Comparison of ENCODE assay signal across 10 mouse cellular contexts in the genomic region with DNA sequence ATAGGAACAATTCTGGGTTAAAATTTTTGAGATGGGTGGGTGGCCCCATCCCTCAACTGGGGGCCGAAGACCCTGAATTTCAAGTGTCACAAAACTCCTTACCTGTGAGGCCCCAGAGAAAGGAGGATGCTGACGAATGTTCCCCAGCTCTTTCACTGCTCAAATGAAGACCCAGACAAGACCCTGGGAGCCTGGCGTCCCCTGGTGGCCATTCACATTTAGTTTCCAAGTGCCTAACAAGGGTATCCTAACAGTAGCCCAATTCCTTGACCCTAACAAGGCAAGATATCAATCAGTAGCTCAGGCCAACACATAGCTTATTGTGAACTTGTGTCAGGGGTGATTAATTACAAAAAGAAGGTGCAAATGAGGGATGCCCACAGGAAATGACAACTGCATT.
DNase-seq lines count a peak whose midpoint lies in the region; ATAC-seq and TF ChIP-seq lines count a peak whose summit lies in the region.
"Had no signal": no experiment of that assay in that cellular context is flagged by ENCODE, and none has a peak within 500 bp of the region (broad histone marks: within the 10 kb centered on the region; RNA-seq: fewer than 3 reads in every experiment).

No protein-coding gene starts in this region.

- no peak overlapping the region for H3K9ac ChIP-seq in forebrain, embryonic 12.5 days
- no peak overlapping the region for H3K9ac ChIP-seq in neural tube, embryonic 15.5 days (replicated peaks)
- H3K9ac ChIP-seq in lung, embryonic 14.5 days = no peak overlapping the region
- H3K9ac ChIP-seq: heart, embryonic 13.5 days; lung, embryonic 15.5 days had no signal

- H3K36me3 ChIP-seq in forebrain, embryonic 10.5 days (replicated peaks) = no peaks in the 10 kb centered on the region
- no peaks in the 10 kb centered on the region for H3K36me3 ChIP-seq in forebrain, embryonic 12.5 days (replicated peaks)
- no peaks in the 10 kb centered on the region for H3K36me3 ChIP-seq in neural tube, embryonic 15.5 days
- H3K36me3 ChIP-seq in lung, embryonic 14.5 days (ENCODE audit: insufficient read depth) = no peaks in the 10 kb centered on the region
- H3K36me3 ChIP-seq: heart, embryonic 13.5 days; lung, embryonic 15.5 days had no signal

- peaks cover 14% of the 10 kb centered on the region for H3K4me1 ChIP-seq in forebrain, embryonic 10.5 days
- peaks cover 14% of the 10 kb centered on the region for H3K4me1 ChIP-seq in forebrain, embryonic 12.5 days
- peaks cover 8% of the 10 kb centered on the region for H3K4me1 ChIP-seq in neural tube, embryonic 15.5 days
- H3K4me1 ChIP-seq in lung, embryonic 14.5 days (ENCODE audit: insufficient read depth) = no peaks in the 10 kb centered on the region
- H3K4me1 ChIP-seq: heart, embryonic 13.5 days had no signal

- no peaks in the 10 kb centered on the region for H3K27me3 ChIP-seq in forebrain, embryonic 10.5 days (ENCODE audit: poor library complexity, severe bottlenecking)
- H3K27me3 ChIP-seq in forebrain, embryonic 12.5 days = no peaks in the 10 kb centered on the region
- H3K27me3 ChIP-seq in neural tube, embryonic 15.5 days (replicated peaks) = no peaks in the 10 kb centered on the region
- H3K27me3 ChIP-seq in lung, embryonic 14.5 days (ENCODE audit: insufficient read depth, low read length) = no peaks in the 10 kb centered on the region
- H3K27me3 ChIP-seq: heart, embryonic 13.5 days; lung, embryonic 15.5 days had no signal

- no peak for ATAC-seq in forebrain, embryonic 12.5 days (ENCODE audit: low FRiP score)
- ATAC-seq in neural tube, embryonic 15.5 days (ENCODE audit: low FRiP score) = no peak
- ATAC-seq in lung, embryonic 14.5 days (ENCODE audit: insufficient read depth) = no peak

- H3K4me3 ChIP-seq in forebrain, embryonic 10.5 days = no peak overlapping the region
- H3K4me3 ChIP-seq in forebrain, embryonic 12.5 days (replicated peaks) = no peak overlapping the region
- H3K4me3 ChIP-seq in neural tube, embryonic 15.5 days (replicated peaks) = no peak overlapping the region
- no peak overlapping the region for H3K4me3 ChIP-seq in lung, embryonic 14.5 days (ENCODE audit: low read depth, low read length)
- H3K4me3 ChIP-seq: heart, embryonic 13.5 days; lung, embryonic 15.5 days had no signal

- peak; percentile 85 for TF ChIP-seq CTCF in lung, embryonic 14.5 days (IDR thresholded peaks at IDR 0.05; ENCODE audit: low read depth)

- peak; percentile 44 for DNase-seq in forebrain, embryonic 10.5 days (ENCODE audit: extremely low spot score, low spot score)
- peak; percentile 63 for DNase-seq in neural tube, embryonic 10.5 days (ENCODE audit: extremely low spot score, low spot score)
- peak; percentile 44 to 52 for DNase-seq in cerebellum, adult 18-20 months
- DNase-seq in gastrocnemius, postnatal 10 days = peak; percentile 62
- peak; percentile 72 for DNase-seq in lung, embryonic 14.5 days
- no peak for DNase-seq in spleen, postnatal 36 days (ENCODE audit: low spot score in 2 of 2)

- no peak overlapping the region for H3K27ac ChIP-seq in forebrain, embryonic 10.5 days
- no peak overlapping the region for H3K27ac ChIP-seq in forebrain, embryonic 12.5 days
- no peak overlapping the region for H3K27ac ChIP-seq in neural tube, embryonic 15.5 days (replicated peaks)
- H3K27ac ChIP-seq in lung, embryonic 14.5 days (ENCODE audit: low read depth) = no peak overlapping the region
- H3K27ac ChIP-seq: heart, embryonic 13.5 days; lung, embryonic 15.5 days had no signal

- 30% methylated on average over 3 of the region's 3 CpGs for WGBS in forebrain, embryonic 10.5 days
- 27% methylated on average over 3 of the region's 3 CpGs for WGBS in forebrain, embryonic 12.5 days
- 28% methylated on average over 3 of the region's 3 CpGs for WGBS in neural tube, embryonic 15.5 days
- 22% methylated on average over 3 of the region's 3 CpGs for WGBS in lung, embryonic 14.5 days

- no peak overlapping the region for H3K4me2 ChIP-seq in forebrain, embryonic 12.5 days
- H3K4me2 ChIP-seq in neural tube, embryonic 15.5 days = no peak overlapping the region
- no peak overlapping the region for H3K4me2 ChIP-seq in lung, embryonic 14.5 days
- H3K4me2 ChIP-seq: heart, embryonic 13.5 days; lung, embryonic 15.5 days had no signal

- H3K9me3 ChIP-seq in forebrain, embryonic 10.5 days = no peaks in the 10 kb centered on the region
- no peaks in the 10 kb centered on the region for H3K9me3 ChIP-seq in forebrain, embryonic 12.5 days
- no peaks in the 10 kb centered on the region for H3K9me3 ChIP-seq in neural tube, embryonic 15.5 days (replicated peaks)
- H3K9me3 ChIP-seq in lung, embryonic 14.5 days (ENCODE audit: low read depth, low read length) = no peaks in the 10 kb centered on the region
- H3K9me3 ChIP-seq: heart, embryonic 13.5 days; lung, embryonic 15.5 days had no signal

Comparison
In these comparisons a context has a peak if more than half of its experiments do, and no peak if none do; other contexts are left out.
1. DNase-seq: peak in forebrain, embryonic 10.5 days (single experiment), neural tube, embryonic 10.5 days (single experiment), cerebellum, adult 18-20 months (2 of 2), gastrocnemius, postnatal 10 days (single experiment) and lung, embryonic 14.5 days (single experiment); none in spleen, postnatal 36 days (0 of 2).